Mouse (Mus musculus) spleen, adult 18-20 months (tissue): ENCODE measurements at regions not wholly inside any gene's neighbourhood (a gene's known extent, or its start where the extent isn't known, plus 50 kb on each side); places are given as distances from the start of the nearest gene placed in this dataset.

Source experiments
- DNase-seq, 2 experiments: peaks; one replicate each; pipeline ENCODE4 v3.0.0; 2022; ENCODE audit warnings: mixed read lengths in 2 of 2

- no peak for DNase-seq
Observed at GRCm38 (mm10) chr1:156990567-156991494, 51.4 kb upstream of the Ralgps2 start.

- peak; percentile 69 to 73 for DNase-seq
Observed at GRCm38 (mm10) chr1:156990112-156990511, 50.7 kb upstream of the Ralgps2 start.

DNA sequence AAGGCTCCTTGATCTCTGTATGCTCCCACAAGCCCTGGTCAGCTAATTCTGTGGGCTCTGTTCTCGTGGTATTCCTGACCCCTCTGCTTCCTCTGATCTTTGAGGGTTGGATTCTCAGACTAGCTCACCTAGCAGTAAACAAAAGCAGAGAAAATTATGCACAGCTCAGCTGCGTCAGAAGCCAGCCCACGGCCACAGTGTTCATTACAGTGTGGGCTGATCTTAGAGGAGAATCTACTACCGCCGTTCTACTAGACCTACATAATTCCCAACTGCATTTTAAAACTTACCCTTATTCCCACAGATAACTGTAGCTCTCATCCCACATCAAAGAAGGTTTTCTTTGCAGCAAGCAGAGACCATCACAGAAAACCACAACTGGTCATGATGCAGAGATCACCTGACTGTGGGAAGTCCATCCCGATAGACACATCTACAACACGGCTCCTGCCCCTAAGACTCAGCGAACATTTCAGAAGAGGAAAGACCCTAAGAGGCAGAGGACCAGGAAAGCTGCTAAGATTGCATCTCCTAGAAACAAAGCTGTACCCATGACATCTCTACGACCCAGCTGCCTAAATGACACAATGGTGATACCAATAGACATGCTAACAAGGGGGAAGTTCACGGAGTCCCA is 49.8 kb upstream of the Ralgps2 start:
- no peak for DNase-seq
